Mouse (Mus musculus) midbrain, embryonic 15.5 days (tissue): ENCODE data around the gene F12. TPM values are rescaled to one million over a fixed set of nuclear protein-coding genes. Genes with fewer than 3 reads are reported as not detected.
A peak's percentile ranks its signal among the peaks of the same experiment; 100 is the strongest.

Source experiments
- ATAC-seq: fragments of 200-750 bp; cut with Nextera tagmentation; replicated peaks from 2 replicates; pipeline ENCODE4 v1.8.0; 2017; ENCODE audit warnings: moderate TSS enrichment
- H3K27ac ChIP-seq: fragments of 300-500 bp; sonication (generic); 2 replicates; pipeline ENCODE4 v1.5.1; 2015; ENCODE audit warnings: mild to moderate bottlenecking, inconsistent platforms
- H3K27me3 ChIP-seq: fragments of 300-500 bp; sonication (generic); replicated peaks from 2 replicates; pipeline ENCODE4 v1.6.1; 2015; ENCODE audit warnings: inconsistent platforms
- H3K36me3 ChIP-seq: fragments of 300-500 bp; sonication (generic); replicated peaks from 2 replicates; pipeline ENCODE4 v1.6.1; 2015; ENCODE audit warnings: inconsistent platforms
- H3K4me1 ChIP-seq: fragments of 300-500 bp; sonication (generic); 2 replicates; pipeline ENCODE4 v1.6.1; 2015; ENCODE audit warnings: inconsistent platforms
- H3K4me2 ChIP-seq: fragments of 300-500 bp; sonication (generic); 2 replicates; pipeline ENCODE4 v1.6.1; 2015; ENCODE audit warnings: inconsistent platforms, mild to moderate bottlenecking, moderate library complexity
- H3K4me3 ChIP-seq: fragments of 300-500 bp; sonication (generic); 2 replicates; pipeline ENCODE4 v1.5.1; 2015; ENCODE audit warnings: mild to moderate bottlenecking, inconsistent platforms
- H3K9ac ChIP-seq: fragments of 300-500 bp; sonication (generic); 2 replicates; pipeline ENCODE4 v1.6.1; 2015; ENCODE audit warnings: mild to moderate bottlenecking, inconsistent platforms
- H3K9me3 ChIP-seq: fragments of 300-500 bp; sonication (generic); 2 replicates; pipeline ENCODE4 v1.6.1; 2016; ENCODE audit warnings: inconsistent platforms
- WGBS: fragments of 180-500 bp; shearing (Covaris S2); methylation state at CpG from one replicate; pipeline ENCODE4 v1.1.7; 2015; ENCODE audit warnings: mixed read lengths; 5-methylcytosine and 5-hydroxymethylcytosine counted together
- polyA plus RNA-seq: library from polyadenylated mRNA; unstranded; fragments of >200 nt; fragmentation: Nextera tagmentation; extraction: Ambion mirVana; gene quantifications from 2 replicates; pipeline ENCODE4 v1.2.1, GENCODE M21; 2015

Gene F12
- polyA plus RNA-seq, 1 experiment from 2014 or later: 0.14 TPM

GRCm38 (mm10) chr13:55465830-55466440 is 39.3 kb upstream of the F12 start:
- Histone ChIP-seq H3K36me3 (no peaks in the 10 kb centered on the region), H3K9me3 (no peaks in the 10 kb centered on the region), H3K27ac (peak overlapping the region; percentile 97), H3K4me3 (peak overlapping the region; percentile 61), H3K4me2 (peak overlapping the region; percentile 89), H3K9ac (peak overlapping the region; percentile 76), H3K27me3 (no peaks in the 10 kb centered on the region), H3K4me1 (peaks cover 74% of the 10 kb centered on the region)
- 44% methylated on average over 5 of the region's 5 CpGs for whole genome bisulfite sequencing
- no peak for ATAC-seq

- peaks cover 66% of the 10 kb centered on the region for H3K4me1 ChIP-seq
- peak overlapping the region; percentile 61 for H3K4me3 ChIP-seq
- peak overlapping the region; percentile 89 for H3K4me2 ChIP-seq
- 0% methylated on average over 3 of the region's 3 CpGs for WGBS
- no peaks in the 10 kb centered on the region for H3K9me3 ChIP-seq
- H3K27me3 ChIP-seq: no peaks in the 10 kb centered on the region
- no peaks in the 10 kb centered on the region; the same call in 1 of the 2 replicates for H3K36me3 ChIP-seq
- ATAC-seq: peak; percentile 35
- H3K27ac ChIP-seq: peak overlapping the region; percentile 97
- H3K9ac ChIP-seq: peak overlapping the region; percentile 76
Measured at GRCm38 (mm10) chr13:55465184-55465583, 38.6 kb upstream of the F12 start.

GRCm38 (mm10) chr13:55464027-55464884 is 37.7 kb upstream of the F12 start, which contains the start of gene Prr7:
Gene Prr7 (plus strand): TSS chr13:55464267.
- WGBS: under 1% methylated on average over 79 of the region's 84 CpGs
- Histone ChIP-seq H3K9ac (peak within 1 kb of the TSS; percentile 76), H3K27me3 (no peaks in the 10 kb centered on the region), H3K4me3 (peak within 1 kb of the TSS; percentile 61), H3K27ac (peak within 1 kb of the TSS; percentile 97), H3K4me2 (peak within 1 kb of the TSS; percentile 89), H3K4me1 (peaks cover 57% of the 10 kb centered on the region), H3K36me3 (peaks cover 3% of the 10 kb centered on the region; the same call in 1 of the 2 replicates), H3K9me3 (no peaks in the 10 kb centered on the region)
- ATAC-seq: peak; percentile 80

DNA sequence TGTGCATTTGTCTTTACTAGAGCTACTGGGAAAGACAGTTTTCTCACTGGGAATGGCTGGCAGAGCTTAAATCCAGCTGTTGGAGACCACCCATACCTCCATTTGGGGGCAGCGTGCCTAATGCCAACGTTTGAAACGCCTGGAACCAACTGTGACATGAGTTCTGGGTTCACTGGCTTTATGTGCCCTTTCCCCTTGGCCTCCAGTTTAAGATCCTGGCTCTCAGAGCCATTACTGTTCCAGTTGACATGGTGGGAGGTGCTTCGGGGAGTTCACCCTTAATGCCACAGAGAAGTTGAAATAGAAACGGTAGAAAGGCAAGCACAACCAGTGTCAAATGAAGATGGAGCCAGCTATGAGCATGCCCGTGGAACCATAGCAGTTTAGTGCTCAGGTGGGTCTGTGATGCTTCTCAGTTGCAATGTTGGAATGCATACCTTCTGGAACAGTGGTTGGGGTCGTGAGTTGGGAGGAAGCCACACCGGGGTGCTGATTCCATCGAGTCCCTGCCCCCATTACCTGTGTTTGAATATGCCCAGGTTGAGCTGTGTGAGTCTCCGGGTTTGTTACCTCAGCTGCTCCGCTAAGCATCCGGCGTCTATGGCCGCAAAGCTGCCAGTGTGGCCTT is 36.9 kb upstream of the F12 start:
- Histone ChIP-seq H3K4me2 (peak overlapping the region; percentile 89), H3K27me3 (no peaks in the 10 kb centered on the region), H3K36me3 (peaks cover 10% of the 10 kb centered on the region; the same call in 1 of the 2 replicates), H3K4me1 (peaks cover 50% of the 10 kb centered on the region), H3K27ac (peak overlapping the region; percentile 97), H3K4me3 (peak overlapping the region; percentile 61), H3K9me3 (no peaks in the 10 kb centered on the region), H3K9ac (peak overlapping the region; percentile 76)
- peak; percentile 24 for ATAC-seq
- WGBS: 6% methylated on average over 14 of the region's 14 CpGs

GRCm38 (mm10) chr13:55462965-55463364 is 36.4 kb upstream of the F12 start:
- WGBS: 44% methylated on average over 2 of the region's 2 CpGs
- no peak overlapping the region for H3K9ac ChIP-seq
- no peak for ATAC-seq

DNA sequence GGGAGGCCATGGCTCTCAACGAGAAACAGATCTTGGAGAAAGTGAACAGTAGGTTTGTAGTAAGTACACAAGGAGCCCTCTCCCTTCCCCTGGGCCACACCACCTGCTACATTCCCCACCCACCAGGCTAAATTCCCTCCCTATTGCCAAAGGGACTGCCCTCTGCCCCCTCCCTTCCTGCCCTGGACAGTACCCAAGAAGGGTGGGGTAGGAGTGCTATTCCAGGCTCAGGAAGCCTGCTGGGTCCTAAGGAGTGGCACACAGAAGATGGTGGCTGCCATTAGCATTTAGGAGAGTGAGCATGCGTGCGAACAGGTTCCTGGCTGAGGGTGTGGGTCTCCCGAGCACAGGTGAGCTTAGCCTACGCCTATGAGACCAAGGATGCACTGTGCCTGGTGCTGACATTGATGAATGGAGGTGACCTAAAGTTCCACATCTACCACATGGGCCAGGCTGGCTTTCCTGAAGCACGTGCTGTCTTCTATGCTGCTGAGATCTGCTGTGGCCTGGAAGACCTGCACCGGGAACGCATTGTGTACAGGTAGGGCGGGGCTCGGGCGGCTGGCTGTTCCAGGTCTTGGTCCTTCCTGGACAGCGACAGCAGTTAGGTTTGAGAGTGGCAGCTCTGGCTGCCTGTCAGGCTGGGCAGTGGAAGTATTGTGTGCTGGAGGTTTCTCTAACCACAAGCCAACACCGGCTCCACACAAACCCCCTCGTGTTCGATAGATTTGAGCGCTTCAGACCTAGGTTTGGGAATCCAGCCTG is 25.4 kb upstream of the F12 start:
- Histone ChIP-seq H3K4me3 (no peak overlapping the region), H3K4me1 (peaks cover 9% of the 10 kb centered on the region), H3K9ac (no peak overlapping the region), H3K4me2 (no peak overlapping the region), H3K27me3 (no peaks in the 10 kb centered on the region), H3K36me3 (peaks cover 44% of the 10 kb centered on the region), H3K9me3 (no peaks in the 10 kb centered on the region), H3K27ac (no peak overlapping the region)
- WGBS: 96% methylated on average over 16 of the region's 16 CpGs
- ATAC-seq: no peak

More at GRCm38 (mm10) chr13:55462965-55463364, 36.4 kb upstream of the F12 start:
- no peaks in the 10 kb centered on the region for H3K27me3 ChIP-seq
- H3K4me3 ChIP-seq: no peak overlapping the region
- H3K4me1 ChIP-seq: peaks cover 44% of the 10 kb centered on the region
- peak overlapping the region; percentile 97 for H3K27ac ChIP-seq
- H3K9me3 ChIP-seq: no peaks in the 10 kb centered on the region
- H3K36me3 ChIP-seq: peaks cover 14% of the 10 kb centered on the region; the same call in 1 of the 2 replicates
- peak overlapping the region; percentile 89; the same call in 1 of the 2 replicates for H3K4me2 ChIP-seq

- 92% methylated on average over 10 of the region's 10 CpGs for WGBS
- no peak overlapping the region for H3K4me2 ChIP-seq
- H3K36me3 ChIP-seq: peaks cover 44% of the 10 kb centered on the region
- no peaks in the 10 kb centered on the region for H3K9me3 ChIP-seq
- ATAC-seq: no peak
- H3K4me1 ChIP-seq: peaks cover 16% of the 10 kb centered on the region
- no peaks in the 10 kb centered on the region for H3K27me3 ChIP-seq
- H3K9ac ChIP-seq: no peak overlapping the region
- no peak overlapping the region for H3K4me3 ChIP-seq
- no peak overlapping the region for H3K27ac ChIP-seq
Measured at GRCm38 (mm10) chr13:55451296-55451695, 24.7 kb upstream of the F12 start.

DNA sequence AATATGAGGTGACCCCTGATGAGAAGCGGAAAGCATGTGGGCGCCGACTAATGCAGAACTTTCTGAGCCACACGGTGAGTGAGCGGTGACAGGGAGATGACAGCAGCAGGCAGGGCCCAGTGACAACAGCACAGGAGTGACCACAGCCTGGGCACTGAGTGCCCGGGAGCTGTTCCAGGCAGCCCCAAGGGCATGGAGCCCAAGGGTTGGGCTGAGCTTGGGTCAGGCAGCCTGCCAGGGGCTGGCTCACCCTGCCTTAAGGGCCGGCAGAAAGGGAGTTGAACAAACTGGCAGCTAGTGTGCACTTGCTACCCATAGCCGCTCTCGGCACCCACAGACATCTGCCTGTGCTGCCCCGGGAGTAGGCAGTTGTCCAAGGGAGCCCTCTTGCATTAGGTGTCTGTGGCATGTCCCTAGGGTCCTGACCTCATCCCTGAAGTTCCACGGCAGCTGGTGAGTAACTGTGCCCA is 24.0 kb upstream of the F12 start:
- peaks cover 22% of the 10 kb centered on the region for H3K4me1 ChIP-seq
- H3K36me3 ChIP-seq: peaks cover 40% of the 10 kb centered on the region
- ATAC-seq: no peak
- no peak overlapping the region for H3K27ac ChIP-seq
- H3K9me3 ChIP-seq: no peaks in the 10 kb centered on the region
- no peak overlapping the region for H3K4me2 ChIP-seq
- no peaks in the 10 kb centered on the region for H3K27me3 ChIP-seq
- H3K9ac ChIP-seq: no peak overlapping the region
- WGBS: 97% methylated on average over 11 of the region's 11 CpGs
- no peak overlapping the region for H3K4me3 ChIP-seq

GRCm38 (mm10) chr13:55449679-55450441 is 23.3 kb upstream of the F12 start:
- H3K4me3 ChIP-seq: no peak overlapping the region
- H3K27ac ChIP-seq: no peak overlapping the region
- WGBS: 95% methylated on average over 17 of the region's 17 CpGs
- no peak overlapping the region for H3K9ac ChIP-seq
- peaks cover 36% of the 10 kb centered on the region for H3K36me3 ChIP-seq
- peaks cover 22% of the 10 kb centered on the region for H3K4me1 ChIP-seq
- no peaks in the 10 kb centered on the region for H3K27me3 ChIP-seq
- no peak for ATAC-seq
- no peaks in the 10 kb centered on the region for H3K9me3 ChIP-seq
- H3K4me2 ChIP-seq: no peak overlapping the region

GRCm38 (mm10) chr13:55449205-55449604 is 22.6 kb upstream of the F12 start:
- ATAC-seq: no peak
- H3K27ac ChIP-seq: no peak overlapping the region
- H3K4me1 ChIP-seq: peaks cover 22% of the 10 kb centered on the region
- H3K36me3 ChIP-seq: peaks cover 32% of the 10 kb centered on the region
- H3K27me3 ChIP-seq: no peaks in the 10 kb centered on the region
- no peak overlapping the region for H3K4me3 ChIP-seq
- no peak overlapping the region for H3K4me2 ChIP-seq
- WGBS: 91% methylated on average over 9 of the region's 9 CpGs
- H3K9me3 ChIP-seq: no peaks in the 10 kb centered on the region
- H3K9ac ChIP-seq: no peak overlapping the region

- no peak overlapping the region for H3K9ac ChIP-seq
- H3K4me2 ChIP-seq: no peak overlapping the region
- no peak overlapping the region for H3K4me3 ChIP-seq
Measured at GRCm38 (mm10) chr13:55448131-55448530, 21.5 kb upstream of the F12 start.

More at GRCm38 (mm10) chr13:55448131-55448530, 21.5 kb upstream of the F12 start:
- peaks cover 28% of the 10 kb centered on the region for H3K36me3 ChIP-seq
- no peaks in the 10 kb centered on the region for H3K9me3 ChIP-seq
- peaks cover 30% of the 10 kb centered on the region for H3K4me1 ChIP-seq
- no peak overlapping the region for H3K27ac ChIP-seq
- ATAC-seq: no peak
- no peaks in the 10 kb centered on the region for H3K27me3 ChIP-seq
- WGBS: 94% methylated on average over 5 of the region's 5 CpGs
